Mouse (Mus musculus) midbrain, embryonic 16.5 days (tissue): ENCODE data around the gene Atf6. TPM values are rescaled to one million over a fixed set of nuclear protein-coding genes. Genes with fewer than 3 reads are reported as not detected.

Source experiments
- ATAC-seq: fragments of 200-750 bp; cut with Nextera tagmentation; 2 replicates; pipeline ENCODE4 v1.8.0; 2017; ENCODE audit warnings: moderate TSS enrichment
- H3K27ac ChIP-seq: fragments of 300-500 bp; sonication (generic); 2 replicates; pipeline ENCODE4 v1.5.1; 2014; ENCODE audit warnings: mild to moderate bottlenecking, low read length, mixed read lengths
- H3K27me3 ChIP-seq: fragments of 300-500 bp; sonication (generic); 2 replicates; pipeline ENCODE4 v1.6.1; 2014; ENCODE audit warnings: low read depth, low read length, mixed read lengths; ENCODE audit not compliant: control insufficient read depth, insufficient read depth
- H3K36me3 ChIP-seq: fragments of 300-500 bp; sonication (generic); 2 replicates; pipeline ENCODE4 v1.6.1; 2014; ENCODE audit warnings: mild to moderate bottlenecking, low read length, moderate library complexity, mixed read lengths; ENCODE audit not compliant: control insufficient read depth, insufficient read depth
- H3K4me1 ChIP-seq: fragments of 300-500 bp; sonication (generic); 2 replicates; pipeline ENCODE4 v1.6.1; 2014; ENCODE audit warnings: mild to moderate bottlenecking, low read length, mixed read lengths; ENCODE audit not compliant: control insufficient read depth, insufficient read depth
- H3K4me2 ChIP-seq: fragments of 300-500 bp; sonication (generic); 2 replicates; pipeline ENCODE4 v1.6.1; 2014; ENCODE audit warnings: mild to moderate bottlenecking, low read length, mixed read lengths
- H3K4me3 ChIP-seq: fragments of 300-500 bp; sonication (generic); 2 replicates; pipeline ENCODE4 v1.5.1; 2014; ENCODE audit warnings: low read depth, mild to moderate bottlenecking, low read length, moderate library complexity, mixed read lengths
- H3K9ac ChIP-seq: fragments of 300-500 bp; sonication (generic); 2 replicates; pipeline ENCODE4 v1.6.1; 2014; ENCODE audit warnings: low read depth, low read length, mixed read lengths
- H3K9me3 ChIP-seq: fragments of 300-500 bp; sonication (generic); replicated peaks from 2 replicates; pipeline ENCODE4 v1.6.1; 2014; ENCODE audit warnings: mild to moderate bottlenecking, low read length, mixed read lengths; ENCODE audit not compliant: control insufficient read depth, poor library complexity, severe bottlenecking
- WGBS: fragments of 180-500 bp; shearing (Covaris S2); extraction: QIAGEN DNeasy Blood & Tissue Kit; methylation state at CpG from one replicate; pipeline ENCODE4 v1.1.7; 2014; 5-methylcytosine and 5-hydroxymethylcytosine counted together
- polyA plus RNA-seq: library from polyadenylated mRNA; unstranded; fragments of >200 nt; fragmentation: Nextera tagmentation; extraction: Ambion mirVana; gene quantifications from 2 replicates; pipeline ENCODE4 v1.2.1, GENCODE M21; 2015

Gene Atf6
- polyA plus RNA-seq, 1 experiment from 2014 or later = 8.1 TPM

GRCm38 (mm10) chr1:170659260-170659659 lies 208.3 kb downstream of the Atf6 start:
- 0 out of 2 replicates have a peak, but pooled peaks cover 3% of the 10 kb centered on the region for H3K36me3 ChIP-seq
- 91% methylated on average over 13 of the region's 13 CpGs for WGBS
- ATAC-seq = no peak
- no peaks in the 10 kb centered on the region for H3K27me3 ChIP-seq
- no peak overlapping the region for H3K4me3 ChIP-seq
- H3K4me2 ChIP-seq = no peak overlapping the region
- H3K9me3 ChIP-seq = no peaks in the 10 kb centered on the region
- H3K27ac ChIP-seq = no peak overlapping the region
- no peak overlapping the region for H3K9ac ChIP-seq
- H3K4me1 ChIP-seq = no peaks in the 10 kb centered on the region

GRCm38 (mm10) chr1:170657643-170658314 lies 209.8 kb downstream of the Atf6 start:
- Histone ChIP-seq H3K4me3 (no peak overlapping the region), H3K27me3 (no peaks in the 10 kb centered on the region), H3K27ac (no peak overlapping the region), H3K36me3 (no peaks in the 10 kb centered on the region), H3K9me3 (no peaks in the 10 kb centered on the region), H3K4me1 (no peaks in the 10 kb centered on the region), H3K9ac (no peak overlapping the region), H3K4me2 (no peak overlapping the region)
- ATAC-seq = no peak
- 40% methylated on average over 13 of the region's 13 CpGs for WGBS

GRCm38 (mm10) chr1:170657228-170657521 lies 210.4 kb downstream of the Atf6 start:
- Histone ChIP-seq H3K36me3 (no peaks in the 10 kb centered on the region), H3K4me2 (no peak overlapping the region), H3K4me1 (no peaks in the 10 kb centered on the region), H3K9me3 (no peaks in the 10 kb centered on the region), H3K27ac (no peak overlapping the region), H3K4me3 (no peak overlapping the region), H3K27me3 (no peaks in the 10 kb centered on the region), H3K9ac (no peak overlapping the region)
- 48% methylated on average over 2 of the region's 2 CpGs for WGBS
- ATAC-seq = no peak

DNA sequence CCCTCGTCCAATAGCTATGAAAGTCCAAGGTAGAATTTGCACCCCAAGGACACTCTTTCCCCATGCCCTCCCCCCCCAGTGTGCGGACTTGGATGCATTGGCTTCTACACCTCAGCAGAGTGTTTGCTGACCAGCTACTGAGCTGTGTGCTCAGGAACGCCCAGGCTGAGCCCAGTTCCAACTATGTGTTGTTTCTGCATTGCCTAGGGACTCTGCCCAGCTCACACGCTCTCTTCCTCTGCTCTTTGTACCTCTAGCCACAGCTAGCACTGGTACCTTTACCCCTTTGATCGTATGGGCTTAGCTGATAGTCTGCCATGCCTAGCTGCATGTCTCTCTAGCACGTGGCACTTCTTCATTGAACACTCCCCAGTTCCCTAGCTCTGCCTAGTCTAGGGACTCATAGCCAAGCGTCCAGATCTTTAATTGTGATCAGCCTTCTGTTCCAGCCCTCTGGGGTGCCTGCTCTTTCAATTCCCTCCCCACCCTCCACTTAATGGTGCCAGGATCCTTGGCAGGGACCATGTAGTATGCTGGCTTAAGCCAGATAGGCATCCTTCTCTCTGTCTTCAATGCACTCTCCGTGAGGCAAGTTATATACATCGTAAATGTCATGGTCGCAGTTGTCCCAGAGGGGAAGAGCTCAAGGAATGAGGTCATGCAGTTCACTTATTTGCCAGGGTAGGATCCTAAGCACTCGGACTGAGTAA lies 210.9 kb downstream of the Atf6 start:
- Histone ChIP-seq H3K4me2 (no peak overlapping the region), H3K36me3 (no peaks in the 10 kb centered on the region), H3K4me3 (no peak overlapping the region), H3K9ac (no peak overlapping the region), H3K4me1 (no peaks in the 10 kb centered on the region), H3K9me3 (no peaks in the 10 kb centered on the region), H3K27ac (no peak overlapping the region), H3K27me3 (no peaks in the 10 kb centered on the region)
- 78% methylated on average over 11 of the region's 11 CpGs for WGBS
- ATAC-seq = no peak

GRCm38 (mm10) chr1:170655280-170655917 lies 212.2 kb downstream of the Atf6 start:
- Histone ChIP-seq H3K9ac (no peak overlapping the region), H3K36me3 (no peaks in the 10 kb centered on the region), H3K9me3 (no peaks in the 10 kb centered on the region), H3K27ac (no peak overlapping the region), H3K27me3 (no peaks in the 10 kb centered on the region), H3K4me2 (no peak overlapping the region), H3K4me1 (no peaks in the 10 kb centered on the region), H3K4me3 (no peak overlapping the region)
- ATAC-seq = no peak
- WGBS = 51% methylated on average over 5 of the region's 5 CpGs

Other genes starting within 250 kb of the Atf6 start
- gene Olfml2b, start 223.2 kb downstream of the Atf6 start, polyA plus RNA-seq = 4.2 and 5.1 TPM in 2 replicates
- gene Gm26620, start 17.3 kb upstream of the Atf6 start, polyA plus RNA-seq = 0.83 and 1.3 TPM in 2 replicates
- 49.9 and 52.3 TPM in 2 replicates for gene Dusp12, start 17.8 kb upstream of the Atf6 start, polyA plus RNA-seq
- gene Fcrlb, start 45.2 kb upstream of the Atf6 start, polyA plus RNA-seq = 0.53 and 1.1 TPM in 2 replicates
- gene Fcrla, start 59.8 kb upstream of the Atf6 start, polyA plus RNA-seq = not detected in 2 replicates
- gene Fcgr2b, start 108.8 kb upstream of the Atf6 start, polyA plus RNA-seq = 1.1 and 1.7 TPM in 2 replicates
- 0.14 and 0.16 TPM in 2 replicates for gene Fcgr4, start 151.1 kb upstream of the Atf6 start, polyA plus RNA-seq
- 6.8 and 9.0 TPM in 2 replicates for gene Fcgr3, start 197.2 kb upstream of the Atf6 start, polyA plus RNA-seq
- gene Cfap126, start 246.1 kb upstream of the Atf6 start, polyA plus RNA-seq = 7.8 and 9.2 TPM in 2 replicates